Mouse (Mus musculus) lung, postnatal 10 days (tissue): ENCODE measurements at regions not wholly inside any gene's neighbourhood (a gene's known extent, or its start where the extent isn't known, plus 50 kb on each side); places are given as distances from the start of the nearest gene placed in this dataset.
A peak's percentile ranks its signal among the peaks of the same experiment; 100 is the strongest.

Experiments used
- DNase-seq: peaks from one replicate; pipeline ENCODE4 v3.0.0; 2021

GRCm38 (mm10) chr6:117427351-117428142 is 259.2 kb downstream of the Cxcl12 start:
- peak; percentile 29 for DNase-seq

GRCm38 (mm10) chr6:117428441-117428840 is 260.1 kb downstream of the Cxcl12 start:
- no peak for DNase-seq

DNA sequence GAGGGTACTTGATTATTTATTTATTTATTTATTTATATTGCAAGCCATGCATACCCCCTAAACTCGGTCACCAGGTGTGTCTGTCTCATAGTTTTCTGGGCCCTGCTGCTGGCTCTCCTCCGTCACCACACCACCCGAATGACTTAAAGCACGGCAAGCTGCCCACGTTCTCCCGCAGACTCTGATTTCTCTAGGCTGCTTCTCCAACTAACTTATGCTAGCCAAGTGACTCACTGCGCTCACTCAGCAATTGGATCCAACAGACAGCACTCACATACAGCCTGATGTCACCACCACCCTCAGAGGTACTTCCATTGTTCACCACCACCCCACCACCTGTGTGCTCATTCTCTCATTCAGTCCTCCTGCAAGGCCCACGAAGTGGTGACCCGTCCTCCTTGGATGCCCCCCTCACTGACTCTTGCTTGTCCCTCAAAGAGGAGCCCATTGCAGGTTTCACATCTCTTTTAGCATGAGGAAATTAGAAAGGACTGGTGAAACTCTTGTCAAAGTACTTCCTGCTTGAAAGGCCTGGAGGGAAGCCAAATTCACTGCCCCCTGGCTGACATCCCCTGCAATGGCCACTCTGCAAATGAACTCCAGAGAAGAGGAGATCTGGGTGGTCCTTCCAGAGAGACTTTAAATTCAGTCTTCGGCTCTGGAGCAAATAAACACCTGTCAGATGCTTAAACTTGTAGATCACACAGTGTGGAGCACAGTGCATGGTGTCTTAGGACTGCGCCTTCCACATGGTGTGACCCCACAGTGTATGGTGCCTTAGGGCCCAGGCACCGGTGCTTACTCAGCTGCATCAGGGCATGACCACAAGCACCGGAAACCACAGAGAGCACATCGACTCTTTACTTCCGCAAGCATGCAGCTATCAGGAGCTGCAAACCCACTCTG is 262.8 kb downstream of the Cxcl12 start:
- peak; percentile 73 for DNase-seq

GRCm38 (mm10) chr6:117436851-117437250 is 268.5 kb downstream of the Cxcl12 start:
- no peak for DNase-seq

GRCm38 (mm10) chr6:117437411-117438101 is 269.2 kb downstream of the Cxcl12 start:
- DNase-seq, result peak; percentile 79

- DNase-seq, result no peak
Observed at GRCm38 (mm10) chr6:117448652-117449051, 280.3 kb downstream of the Cxcl12 start.

DNA sequence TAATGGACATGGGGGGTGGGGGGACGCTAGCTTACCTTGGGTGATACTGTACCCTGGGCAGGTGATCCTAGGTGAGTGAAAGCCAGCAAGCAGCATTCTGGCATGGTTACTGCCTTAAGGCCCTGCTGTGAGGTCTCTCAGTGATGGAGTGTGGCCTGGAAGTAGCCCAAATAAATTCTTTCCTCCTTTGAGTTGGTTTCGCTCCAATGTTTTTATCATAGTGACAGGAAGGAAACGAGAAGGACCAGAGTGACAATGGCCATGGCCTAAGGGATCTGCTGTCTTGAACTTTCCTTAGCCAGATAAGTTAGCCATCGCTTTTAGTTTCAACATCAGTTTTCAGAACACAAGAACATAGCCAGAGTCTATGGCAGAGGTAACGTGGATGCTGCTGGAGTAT is 282.7 kb downstream of the Cxcl12 start:
- peak; percentile 18 for DNase-seq

DNA sequence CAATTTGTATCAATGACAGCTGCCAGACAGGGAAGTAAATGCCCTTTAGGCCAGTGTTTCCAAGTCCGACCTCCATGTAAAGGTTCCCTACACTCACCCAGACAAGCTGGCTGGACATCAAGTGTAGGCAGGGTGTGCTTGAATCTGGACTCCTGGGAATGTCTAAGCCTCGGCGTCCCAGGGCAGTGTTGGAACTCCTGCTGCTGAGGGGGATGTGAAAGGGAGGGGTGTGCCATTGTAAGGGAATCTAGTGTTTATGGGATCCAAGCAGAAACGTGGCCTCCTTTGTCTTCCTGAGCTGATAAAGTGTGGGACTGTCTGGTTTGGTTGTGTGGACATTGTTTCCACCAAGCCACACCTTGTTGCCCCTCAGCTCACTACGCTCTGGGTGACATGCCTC is 291.9 kb downstream of the Cxcl12 start:
- peak; percentile 36 for DNase-seq

GRCm38 (mm10) chr6:117465165-117465564 is 296.8 kb downstream of the Cxcl12 start:
- DNase-seq, result no peak

GRCm38 (mm10) chr6:117465606-117466174 is 297.4 kb downstream of the Cxcl12 start:
- no peak for DNase-seq

DNA sequence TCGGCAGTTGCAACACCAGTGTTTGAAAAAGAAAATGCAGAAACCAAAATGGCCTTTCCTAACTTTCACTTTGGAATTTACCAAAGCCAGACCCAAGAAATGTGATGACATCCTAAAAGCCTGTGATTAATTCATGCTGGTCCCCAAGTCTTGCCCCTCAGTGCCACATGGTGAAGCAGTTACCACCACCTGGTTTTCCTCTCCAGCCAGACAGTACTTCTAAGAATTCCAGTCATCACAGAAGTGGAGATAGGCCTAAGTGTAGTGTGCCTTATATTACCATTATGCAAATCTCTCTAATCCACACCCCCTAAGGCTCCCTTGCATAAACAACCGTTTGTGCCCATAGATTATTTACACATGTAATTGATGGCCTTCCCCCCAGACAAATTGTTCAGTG is 311.0 kb downstream of the Cxcl12 start:
- DNase-seq, result no peak

- no peak for DNase-seq
Observed at GRCm38 (mm10) chr6:117480396-117480795, 312.1 kb downstream of the Cxcl12 start.

DNA sequence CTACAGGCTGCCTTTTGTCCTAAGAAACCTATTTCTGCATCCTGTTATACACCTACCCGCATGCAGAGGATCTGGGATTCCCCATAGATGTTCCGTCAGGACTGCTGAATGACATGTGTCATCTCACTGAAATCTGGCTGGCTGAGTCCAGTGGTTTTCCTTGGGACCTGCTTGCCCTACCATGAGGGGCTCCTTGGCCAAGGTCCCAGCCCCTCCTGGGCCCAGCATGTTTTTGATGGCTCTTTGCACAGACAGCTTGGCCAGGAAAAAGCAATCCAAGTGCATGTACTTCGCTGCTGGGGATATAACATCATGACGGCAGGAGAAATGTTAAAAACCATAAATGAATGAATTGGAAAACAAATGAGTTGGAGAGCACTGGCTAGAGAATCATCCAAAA is 320.8 kb downstream of the Cxcl12 start:
- no peak for DNase-seq

DNA sequence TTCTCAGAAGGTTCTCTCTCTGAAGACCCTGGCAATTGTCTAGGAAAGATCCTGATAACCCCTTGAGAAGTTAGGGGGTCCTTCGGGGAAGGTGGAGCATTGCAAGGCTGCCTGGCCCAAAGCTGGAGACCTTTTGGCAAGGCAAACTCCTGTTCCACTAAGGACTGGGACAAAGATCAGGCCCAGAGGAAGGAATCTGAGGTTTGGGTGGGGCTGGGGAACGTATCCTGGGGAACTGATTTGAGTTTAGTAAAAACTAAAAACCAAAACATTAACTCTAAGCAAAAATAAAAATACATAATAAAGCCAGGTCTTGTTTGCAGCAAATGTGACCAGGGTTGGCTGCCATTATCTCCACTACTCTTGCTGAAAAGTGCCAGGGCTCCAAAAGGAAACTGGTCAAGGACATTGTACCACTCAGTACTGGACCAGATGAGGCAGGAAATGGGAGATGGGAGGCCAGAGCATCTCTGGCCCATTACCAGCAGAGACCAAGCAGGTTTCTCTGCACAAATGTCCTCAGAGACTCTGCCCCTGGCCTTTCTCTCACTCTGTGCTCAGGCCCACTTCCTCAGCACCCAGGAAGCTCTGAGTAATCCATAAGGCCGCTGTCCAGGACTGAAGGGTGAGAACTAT is 321.5 kb downstream of the Cxcl12 start:
- no peak for DNase-seq

- no peak for DNase-seq
Observed at GRCm38 (mm10) chr6:117494971-117495370, 326.6 kb downstream of the Cxcl12 start.

GRCm38 (mm10) chr6:117497337-117497736 is 329.0 kb downstream of the Cxcl12 start:
- DNase-seq, result no peak

DNA sequence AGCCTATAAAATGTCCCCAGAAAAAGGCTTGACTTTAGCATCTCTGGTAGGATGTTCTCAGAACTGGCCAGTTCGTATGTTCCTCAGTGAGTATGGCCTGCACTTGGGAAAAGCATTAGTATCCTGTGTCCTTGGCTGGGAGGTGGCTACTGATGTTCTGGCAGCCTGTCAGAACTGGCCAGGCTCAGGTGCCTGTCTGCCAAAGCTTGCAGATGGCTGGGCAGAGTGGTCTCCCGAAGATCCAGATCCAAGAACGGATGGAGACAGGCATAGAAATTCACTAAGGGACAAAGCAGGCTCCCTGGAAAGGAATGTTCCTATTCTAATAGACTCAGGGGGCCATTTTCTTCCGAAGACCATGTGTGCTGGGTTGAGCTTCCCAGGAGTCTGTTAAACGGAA is 329.6 kb downstream of the Cxcl12 start:
- DNase-seq, result no peak

DNA sequence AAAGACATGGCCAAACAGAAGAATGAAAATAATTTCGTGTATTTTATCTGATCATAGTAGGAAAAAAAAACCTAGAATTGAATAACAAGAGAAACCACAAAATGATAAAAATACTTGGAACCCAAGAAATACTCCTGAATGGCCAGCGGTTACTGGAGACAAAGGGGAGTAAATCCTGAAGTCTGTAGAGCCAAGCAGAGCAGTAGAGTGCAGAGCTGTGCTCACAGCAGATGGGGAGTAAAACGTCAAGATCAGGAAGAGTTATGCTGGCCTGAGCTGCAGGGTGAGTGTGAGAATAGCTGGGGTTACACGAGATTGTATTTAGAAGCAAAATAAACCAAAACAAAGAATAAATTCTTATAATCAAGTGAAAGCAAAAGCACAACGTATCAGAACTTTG is 334.0 kb downstream of the Cxcl12 start:
- DNase-seq, result no peak

DNA sequence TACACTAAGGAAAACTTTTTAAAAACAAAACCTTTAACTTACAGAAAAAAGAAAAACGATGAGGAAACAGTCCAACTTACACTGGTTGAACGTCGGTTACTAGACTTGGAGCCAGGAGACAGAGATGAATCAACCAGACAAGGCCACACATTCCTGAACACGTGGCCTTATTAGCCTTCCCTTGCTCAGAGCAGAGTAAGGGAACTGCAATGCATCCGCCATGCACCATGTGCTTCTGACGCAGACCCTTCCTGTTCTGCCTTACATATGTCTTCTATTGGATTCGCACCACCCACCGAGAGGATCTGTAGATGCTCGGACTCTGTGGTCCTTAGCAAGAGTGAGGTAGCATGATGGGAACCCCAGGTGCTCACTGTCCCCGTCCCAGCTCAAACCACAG is 336.2 kb upstream of the Zfp637 start:
- no peak for DNase-seq

DNA sequence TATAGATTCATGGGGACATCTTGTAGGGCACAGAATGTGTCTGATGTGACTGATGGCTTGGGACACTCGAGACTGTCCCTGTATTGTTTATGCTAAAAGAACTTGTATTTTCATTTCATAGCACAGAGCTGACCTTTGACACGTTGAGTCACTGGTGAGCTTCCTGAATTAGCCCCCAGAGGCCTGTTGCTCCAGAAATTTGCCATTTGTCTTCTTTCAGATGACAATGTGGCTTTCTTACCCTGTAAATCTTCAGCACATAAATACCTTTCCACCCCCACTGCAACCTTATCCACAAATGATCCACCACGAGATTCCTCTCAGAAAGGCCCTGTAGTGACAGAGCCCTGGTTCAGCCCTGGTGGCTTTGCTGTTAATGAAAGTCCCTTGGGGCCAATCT is 335.5 kb upstream of the Zfp637 start:
- no peak for DNase-seq

DNA sequence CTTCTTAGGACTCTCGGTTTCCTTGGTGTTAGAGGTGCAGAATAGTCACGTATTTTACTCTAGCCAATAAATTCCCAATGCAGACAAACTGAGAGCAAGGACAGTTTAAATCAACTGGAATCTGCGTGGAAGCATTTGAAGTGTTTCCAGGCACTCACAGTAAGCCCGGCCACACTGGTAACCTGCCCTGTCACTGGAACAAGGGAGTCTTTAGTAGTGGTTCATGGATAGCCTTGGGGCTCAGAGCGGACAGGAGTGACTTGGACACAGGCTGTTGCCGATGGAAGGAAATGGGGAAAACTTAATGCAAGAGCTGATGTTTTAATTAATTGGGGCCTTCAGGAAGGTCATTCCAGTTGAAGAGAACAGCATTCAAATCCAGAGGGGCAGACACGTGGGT is 334.4 kb upstream of the Zfp637 start:
- no peak for DNase-seq

- DNase-seq, result no peak
Observed at GRCm38 (mm10) chr6:117508860-117509259, 332.1 kb upstream of the Zfp637 start.

DNA sequence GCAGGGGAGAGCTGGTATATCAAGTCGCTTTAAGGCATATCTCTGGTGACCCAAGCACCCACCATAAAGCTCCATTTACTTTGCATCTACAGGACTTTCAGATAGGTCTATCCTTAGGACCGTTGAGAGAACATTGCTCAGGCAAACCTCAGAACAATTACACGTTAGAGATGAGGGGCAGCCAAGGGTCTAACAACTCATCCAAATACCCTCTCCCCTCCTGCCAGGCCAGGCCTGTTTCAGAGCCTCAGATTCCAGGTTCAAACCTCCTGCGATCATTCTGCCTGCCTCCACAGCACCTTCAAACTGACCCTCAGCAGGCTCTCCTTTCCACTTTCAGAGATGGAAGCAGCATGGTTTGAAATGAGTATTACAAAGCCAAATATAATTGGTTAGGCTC is 331.0 kb upstream of the Zfp637 start:
- DNase-seq, result no peak
